Mouse (Mus musculus): ENCODE results near the gene Zfand2b.

DNA sequence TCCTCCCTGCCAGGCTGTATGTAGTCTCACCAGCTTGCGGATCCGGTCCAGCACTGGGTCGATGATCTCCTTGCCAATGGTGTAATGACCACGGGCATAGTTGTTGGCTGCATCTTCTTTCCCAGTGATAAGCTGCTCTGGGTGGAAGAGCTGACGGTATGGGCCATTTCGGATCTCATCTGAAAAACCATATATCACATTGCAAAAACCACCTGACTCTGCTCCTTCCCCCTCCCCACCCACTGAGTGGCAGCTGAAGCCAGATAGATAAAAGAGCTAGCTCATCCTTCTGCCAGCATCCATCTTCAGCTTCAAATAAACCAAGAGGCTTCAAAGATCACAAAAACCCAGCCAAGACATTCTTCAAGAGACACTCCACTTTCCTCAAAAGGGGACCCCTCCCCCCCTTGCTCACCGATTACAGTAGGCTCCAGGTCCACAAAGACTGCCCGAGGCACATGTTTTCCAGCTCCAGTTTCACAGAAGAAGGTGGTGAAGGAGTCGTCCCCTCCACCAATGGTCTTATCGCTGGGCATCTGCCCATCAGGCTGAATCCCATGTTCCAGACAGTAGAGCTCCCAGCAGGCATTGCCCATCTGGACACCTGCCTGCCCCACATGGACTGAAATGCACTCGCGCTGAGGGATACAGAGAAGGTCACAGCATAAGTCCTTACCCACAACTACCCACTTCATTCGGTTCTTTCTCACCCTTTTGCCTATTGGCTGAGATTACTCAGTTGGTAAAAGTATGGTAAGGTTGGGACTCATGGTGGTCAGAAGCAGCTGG, 48.5 kb downstream of the Zfand2b start:
- no peak for TF ChIP-seq GATA1 (IDR thresholded peaks at IDR 0.05; ENCODE audit: borderline replicate concordance, low read length)
- TF ChIP-seq FLI1 (IDR thresholded peaks at IDR 0.05; ENCODE audit: low read length) = no peak

Measured in megakaryocyte, embryonic 14.5 days (primary cell).